Mouse (Mus musculus) thymus, adult 2 months (tissue): ENCODE data around the gene Tcf7l2.

Experiments used
- CTCF ChIP-seq: fragments of 200-500 bp; IDR thresholded peaks from 2 replicates; pipeline ENCODE4 v1.5.1; 2012; ENCODE audit warnings: mild to moderate bottlenecking, control low read depth, low read length, moderate library complexity, borderline replicate concordance; ENCODE audit not compliant: control insufficient read depth, poor library complexity, insufficient read depth; ENCODE audit errors: extremely low read depth
- POLR2A ChIP-seq: fragments of 200-500 bp; IDR thresholded peaks from 2 replicates; pipeline ENCODE4 v1.6.1; 2012; ENCODE audit warnings: mild to moderate bottlenecking, low read length, control low read depth, moderate library complexity; ENCODE audit not compliant: control insufficient read depth, poor library complexity, insufficient read depth; ENCODE audit errors: extremely low read depth

DNA sequence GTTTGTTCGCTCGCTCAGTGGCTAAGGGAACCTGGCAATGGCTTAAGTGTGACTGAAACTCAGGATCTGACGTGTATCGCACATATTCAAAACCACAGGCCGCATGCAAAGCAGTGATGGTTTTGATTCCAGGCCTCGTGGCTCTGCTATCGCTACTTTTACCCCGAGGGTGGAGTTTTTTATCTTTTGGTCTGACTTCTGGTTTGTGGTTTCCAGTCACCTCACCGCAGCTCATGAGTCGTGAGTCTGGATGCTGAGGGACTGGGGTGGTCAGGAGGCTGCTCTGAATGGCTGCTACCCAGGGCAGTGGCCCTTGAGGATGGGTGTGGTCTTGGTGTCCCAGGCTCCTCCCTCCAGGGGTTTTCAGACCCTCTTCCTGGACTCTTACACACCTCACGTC is 27.3 kb downstream of the Tcf7l2 start:
- TF ChIP-seq CTCF (no peak), POLR2A (no peak)
